9 mouse cellular contexts compared by ENCODE assay signal in the genomic region with DNA sequence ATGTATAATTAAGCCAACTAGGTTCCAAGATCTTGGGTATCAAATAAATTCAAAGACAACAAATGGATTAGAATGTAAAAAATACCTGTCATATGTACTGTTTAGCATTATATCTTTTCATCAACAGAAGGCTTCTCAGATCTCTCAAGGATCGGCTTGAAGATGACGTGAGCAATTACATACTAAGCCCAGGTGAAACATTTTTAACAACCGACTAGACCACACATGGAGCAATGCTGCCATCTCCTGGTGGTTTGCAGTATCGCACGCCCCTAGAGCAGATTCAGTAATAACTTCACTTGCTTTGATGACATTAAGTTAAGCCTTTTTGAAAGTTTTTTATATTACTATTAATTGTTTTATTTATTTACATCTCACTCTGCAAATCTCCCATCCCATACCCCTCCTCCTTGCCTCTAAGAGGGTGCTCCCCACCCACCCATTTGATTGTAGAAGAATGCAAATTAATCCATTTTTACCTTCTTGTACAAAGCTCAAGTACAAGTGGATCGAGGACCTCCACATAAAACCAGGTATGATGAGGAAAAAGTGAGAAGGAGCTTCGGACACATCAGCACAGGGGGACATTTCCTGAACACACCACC. TPM values are rescaled to one million over a fixed set of nuclear protein-coding genes. Genes with fewer than 3 reads are reported as not detected.
DNase-seq lines count a peak whose midpoint lies in the region; ATAC-seq and TF ChIP-seq lines count a peak whose summit lies in the region.
"Had no signal": no experiment of that assay in that cellular context is flagged by ENCODE, and none has a peak within 500 bp of the region (broad histone marks: within the 10 kb centered on the region; RNA-seq: fewer than 3 reads in every experiment).

No protein-coding gene starts in this region.

- H3K4me2 ChIP-seq in liver, postnatal 0 days (ENCODE audit: low read depth, low read length): no peak overlapping the region
- H3K4me2 ChIP-seq in neural tube, embryonic 15.5 days: peak overlapping the region; percentile 39
- H3K4me2 ChIP-seq: stomach, embryonic 15.5 days had no signal

- H3K4me1 ChIP-seq in liver, postnatal 0 days (ENCODE audit: insufficient read depth): no peaks in the 10 kb centered on the region
- no peaks in the 10 kb centered on the region for H3K4me1 ChIP-seq in neural tube, embryonic 15.5 days
- H3K4me1 ChIP-seq: stomach, embryonic 15.5 days had no signal

- DNase-seq in B cell, adult 2 months: peak; percentile 79 to 81
- DNase-seq in Muller cell, postnatal 12 days (ENCODE audit: inconsistent ontology term): peak; percentile 33
- DNase-seq in cerebellum, adult 9-10 months: peak; percentile 82
- peak; percentile 51 to 78 for DNase-seq in frontal cortex, postnatal 36 days (ENCODE audit: low spot score in 2 of 2)
- DNase-seq in kidney, postnatal 10 days: peak; percentile 71
- DNase-seq in liver, postnatal 0 days: peak; percentile 85
- DNase-seq in thymus, postnatal 4 days: peak; percentile 82

- no peaks in the 10 kb centered on the region for H3K36me3 ChIP-seq in liver, postnatal 0 days (replicated peaks; ENCODE audit: insufficient read depth, low read length)
- H3K36me3 ChIP-seq in neural tube, embryonic 15.5 days: no peaks in the 10 kb centered on the region
- H3K36me3 ChIP-seq: stomach, embryonic 15.5 days had no signal

- TF ChIP-seq EP300 in liver, postnatal 0 days (IDR thresholded peaks at IDR 0.05; ENCODE audit: low read depth): no peak

- no peak overlapping the region for H3K9ac ChIP-seq in liver, postnatal 0 days (replicated peaks)
- H3K9ac ChIP-seq in neural tube, embryonic 15.5 days (replicated peaks): no peak overlapping the region
- H3K9ac ChIP-seq: stomach, embryonic 15.5 days had no signal

- peak; percentile 97 for TF ChIP-seq CTCF in liver, postnatal 0 days (IDR thresholded peaks at IDR 0.05; ENCODE audit: low read depth)

- WGBS in liver, postnatal 0 days (ENCODE audit: insufficient replicate concordance): 14% methylated on average over 7 of the region's 7 CpGs
- WGBS in neural tube, embryonic 15.5 days: 16% methylated on average over 7 of the region's 7 CpGs

- no peak overlapping the region for H3K4me3 ChIP-seq in liver, postnatal 0 days (ENCODE audit: low read depth, low read length)
- no peak overlapping the region for H3K4me3 ChIP-seq in neural tube, embryonic 15.5 days (replicated peaks)
- H3K4me3 ChIP-seq: stomach, embryonic 15.5 days had no signal

- no peak overlapping the region for H3K27ac ChIP-seq in liver, postnatal 0 days (ENCODE audit: low read depth)
- no peak overlapping the region for H3K27ac ChIP-seq in neural tube, embryonic 15.5 days (replicated peaks)
- H3K27ac ChIP-seq: stomach, embryonic 15.5 days had no signal

- 0 out of 2 replicates have a peak, but pooled peaks have one; percentile 44 for ATAC-seq in liver, postnatal 0 days
- peak; percentile 69; the same call in 1 of the 2 replicates for ATAC-seq in neural tube, embryonic 15.5 days (ENCODE audit: low FRiP score)

- H3K9me3 ChIP-seq in liver, postnatal 0 days (ENCODE audit: low read length): no peaks in the 10 kb centered on the region
- H3K9me3 ChIP-seq in neural tube, embryonic 15.5 days (replicated peaks): no peaks in the 10 kb centered on the region
- H3K9me3 ChIP-seq: stomach, embryonic 15.5 days had no signal

- no peaks in the 10 kb centered on the region for H3K27me3 ChIP-seq in liver, postnatal 0 days (ENCODE audit: insufficient read depth, low read length)
- H3K27me3 ChIP-seq in neural tube, embryonic 15.5 days (replicated peaks): peaks cover 3% of the 10 kb centered on the region; the same call in 1 of the 2 replicates
- H3K27me3 ChIP-seq: stomach, embryonic 15.5 days had no signal

RNA-seq across cellular contexts. Expression of a gene that starts 11.2 kb away (rescaled TPM):
- polyA plus RNA-seq in liver, postnatal 0 days (2015; fragmentation: Nextera tagmentation; extraction: Ambion mirVana): 14.6 and 15.4 TPM in 2 replicates
- polyA plus RNA-seq in neural tube, embryonic 15.5 days (2015; fragmentation: Nextera tagmentation; extraction: Ambion mirVana): 3.2 and 6.3 TPM in 2 replicates

RNA-seq across cellular contexts. Expression of a gene that starts 15.5 kb away (rescaled TPM):
- polyA plus RNA-seq in liver, postnatal 0 days (2015; fragmentation: Nextera tagmentation; extraction: Ambion mirVana): 12.6 and 13.4 TPM in 2 replicates
- 80.0 and 87.8 TPM in 2 replicates for polyA plus RNA-seq in neural tube, embryonic 15.5 days (2015; fragmentation: Nextera tagmentation; extraction: Ambion mirVana)

RNA-seq across cellular contexts. Expression of a gene that starts 51.4 kb away (rescaled TPM):
- polyA plus RNA-seq in liver, postnatal 0 days (2015; fragmentation: Nextera tagmentation; extraction: Ambion mirVana): 1.6 and 1.7 TPM in 2 replicates
- polyA plus RNA-seq in neural tube, embryonic 15.5 days (2015; fragmentation: Nextera tagmentation; extraction: Ambion mirVana): 6.5 and 6.7 TPM in 2 replicates

Comparison
In these comparisons a context has a peak if more than half of its experiments do, and no peak if none do; other contexts are left out.
1. DNase-seq: peak in every context shown above with its lines; median percentile 85 in liver, postnatal 0 days; 82 in cerebellum, adult 9-10 months; 82 in thymus, postnatal 4 days; 80 in B cell, adult 2 months; 71 in kidney, postnatal 10 days; 64 in frontal cortex, postnatal 36 days; 33 in Muller cell, postnatal 12 days.